Mouse (Mus musculus) thymus, postnatal 0 days (tissue): Measurements from ENCODE around the gene Tcap. TPM values are rescaled to one million over a fixed set of nuclear protein-coding genes. Genes with fewer than 3 reads are reported as not detected.
A peak's percentile ranks its signal among the peaks of the same experiment; 100 is the strongest.

Experiments used
- DNase-seq: peaks from one replicate; pipeline ENCODE4 v3.0.0-alpha.2; 2015; ENCODE audit warnings: low spot score
- polyA plus RNA-seq: library from polyadenylated mRNA; unstranded; fragments of >200 nt; fragmentation: Nextera tagmentation; extraction: Ambion mirVana; gene quantifications from 2 replicates; pipeline ENCODE4 v1.2.1, GENCODE M21; 2015

Tcap gene
- polyA plus RNA-seq, 1 experiment from 2014 or later, result not detected

GRCm38 (mm10) chr11:98354445-98354844 lies 29.2 kb upstream of the Tcap start:
- DNase-seq, result no peak

- peak; percentile 84 for DNase-seq
Observed at GRCm38 (mm10) chr11:98355732-98356299, 27.8 kb upstream of the Tcap start.

GRCm38 (mm10) chr11:98356625-98357394 lies 26.8 kb upstream of the Tcap start:
- DNase-seq, result no peak

- DNase-seq, result peak; percentile 22
Observed at GRCm38 (mm10) chr11:98357396-98358160, 26.0 kb upstream of the Tcap start.

GRCm38 (mm10) chr11:98358161-98359083 lies 25.2 kb upstream of the Tcap start, which contains the start of gene Stard3:
Gene Stard3 (plus strand): TSS chr11:98358368.
- DNase-seq, result peak; percentile 95

- no peak for DNase-seq
Observed at GRCm38 (mm10) chr11:98360866-98361521, 22.6 kb upstream of the Tcap start.

- DNase-seq, result no peak
Observed at GRCm38 (mm10) chr11:98363817-98364216, 19.8 kb upstream of the Tcap start.

- no peak for DNase-seq
Observed at GRCm38 (mm10) chr11:98364410-98364809, 19.2 kb upstream of the Tcap start.

GRCm38 (mm10) chr11:98366290-98366689 lies 17.3 kb upstream of the Tcap start:
- DNase-seq, result peak; percentile 29

GRCm38 (mm10) chr11:98367171-98367862 lies 16.3 kb upstream of the Tcap start:
- DNase-seq, result peak; percentile 66

GRCm38 (mm10) chr11:98367863-98368186 lies 15.8 kb upstream of the Tcap start:
- no peak for DNase-seq

- no peak for DNase-seq
Observed at GRCm38 (mm10) chr11:98369337-98369736, 14.3 kb upstream of the Tcap start.

GRCm38 (mm10) chr11:98370588-98370987 lies 13.0 kb upstream of the Tcap start:
- DNase-seq, result no peak

GRCm38 (mm10) chr11:98371556-98372240 lies 11.9 kb upstream of the Tcap start:
- no peak for DNase-seq

- DNase-seq, result peak; percentile 81
Observed at GRCm38 (mm10) chr11:98372406-98372805, 11.2 kb upstream of the Tcap start.

GRCm38 (mm10) chr11:98373244-98373643 lies 10.4 kb upstream of the Tcap start:
- no peak for DNase-seq

- DNase-seq, result no peak
Observed at GRCm38 (mm10) chr11:98374266-98374665, 9.3 kb upstream of the Tcap start.

- DNase-seq, result no peak
Observed at GRCm38 (mm10) chr11:98376756-98377155, 6.9 kb upstream of the Tcap start.

- no peak for DNase-seq
Observed at GRCm38 (mm10) chr11:98377787-98378186, 5.8 kb upstream of the Tcap start.
